Mouse (Mus musculus) frontal cortex, postnatal 10 days (tissue): Measurements from ENCODE around the gene 4930404H24Rik.

Experiments
- DNase-seq, 2 experiments: peaks; one replicate each; pipeline ENCODE4 v3.0.0; 2022; ENCODE audit warnings: low spot score in 2 of 2, mixed read lengths in 1 of 2

4930404H24Rik gene

DNA sequence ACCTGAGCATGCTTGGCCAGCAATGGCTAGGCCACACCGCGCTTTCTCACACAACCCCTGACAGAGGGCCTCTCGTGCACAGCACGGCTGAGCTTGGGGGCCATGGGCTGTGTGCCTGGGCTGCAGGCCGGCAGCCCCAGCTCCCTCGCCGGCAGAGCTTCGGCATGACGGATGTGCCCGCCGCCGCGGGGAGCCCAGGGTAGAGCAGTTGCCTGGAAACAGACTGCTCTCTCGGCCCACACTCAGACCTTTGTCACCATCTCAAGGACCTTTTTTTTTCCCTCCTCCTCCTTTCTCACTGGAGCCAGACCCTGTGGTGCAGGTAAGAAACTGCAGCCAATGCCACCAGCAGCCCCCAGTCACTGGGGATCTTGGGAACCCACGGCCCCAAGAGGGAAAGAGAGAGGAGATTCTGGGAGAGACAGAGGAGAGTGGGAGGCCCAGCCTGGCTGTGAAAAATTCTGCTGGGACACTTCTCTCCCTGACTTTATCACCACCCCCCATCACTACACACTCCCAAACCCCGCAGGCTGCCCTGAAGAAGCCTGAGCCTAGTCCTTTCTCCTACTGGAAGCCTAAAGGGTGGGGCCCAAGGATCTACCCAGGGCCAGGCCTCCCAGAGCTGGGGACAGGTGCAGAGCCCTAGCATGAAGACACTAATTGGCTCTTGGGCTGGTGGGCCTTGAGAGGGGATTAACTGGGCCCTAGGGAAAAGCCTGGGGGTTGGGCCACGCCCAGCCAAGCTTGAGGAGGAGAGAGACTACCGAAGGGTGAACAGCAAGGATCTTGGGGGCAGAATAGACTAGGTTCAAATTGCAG lies 16.8 kb downstream of the 4930404H24Rik start:
- no peak for DNase-seq

DNA sequence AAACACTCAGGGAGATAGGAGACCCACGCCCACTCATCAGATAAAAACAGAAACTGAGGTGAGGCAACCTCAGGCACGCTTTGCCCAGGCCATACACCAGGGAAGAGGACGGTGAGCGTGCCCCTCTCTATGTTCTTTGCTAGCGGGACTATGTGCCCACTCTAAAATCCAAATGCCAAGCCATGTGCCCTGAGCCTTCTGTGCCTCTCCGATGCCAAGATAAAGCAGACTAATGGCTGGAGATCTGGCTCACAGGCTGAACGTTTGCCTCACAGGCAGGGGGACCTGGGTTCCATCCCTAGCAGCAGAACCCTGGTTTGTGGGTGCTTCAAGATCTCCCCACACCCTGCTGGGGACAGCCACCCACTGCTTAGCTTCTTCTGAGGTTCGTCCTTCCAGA lies 17.5 kb downstream of the 4930404H24Rik start:
- DNase-seq, result no peak

DNA sequence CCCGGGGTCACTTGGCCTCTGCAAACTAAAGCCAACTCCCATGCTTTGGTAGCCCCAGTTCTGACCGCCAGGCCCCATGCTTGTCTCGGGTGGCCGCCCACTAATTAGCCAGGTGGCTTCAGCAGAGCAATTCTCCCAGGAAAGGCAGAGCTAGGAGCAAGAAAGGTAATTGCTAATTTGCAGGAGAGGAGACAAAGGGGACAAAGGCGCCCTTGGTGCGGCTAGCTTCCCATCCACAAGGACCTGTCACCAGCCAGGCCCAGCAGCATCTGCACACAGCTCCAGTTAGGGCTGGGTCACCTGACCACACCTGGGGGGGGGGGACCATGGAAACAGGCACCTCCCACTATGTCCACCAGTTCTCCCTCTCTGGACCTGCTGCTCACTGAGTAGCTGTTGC lies 19.0 kb downstream of the 4930404H24Rik start:
- DNase-seq, result no peak

DNA sequence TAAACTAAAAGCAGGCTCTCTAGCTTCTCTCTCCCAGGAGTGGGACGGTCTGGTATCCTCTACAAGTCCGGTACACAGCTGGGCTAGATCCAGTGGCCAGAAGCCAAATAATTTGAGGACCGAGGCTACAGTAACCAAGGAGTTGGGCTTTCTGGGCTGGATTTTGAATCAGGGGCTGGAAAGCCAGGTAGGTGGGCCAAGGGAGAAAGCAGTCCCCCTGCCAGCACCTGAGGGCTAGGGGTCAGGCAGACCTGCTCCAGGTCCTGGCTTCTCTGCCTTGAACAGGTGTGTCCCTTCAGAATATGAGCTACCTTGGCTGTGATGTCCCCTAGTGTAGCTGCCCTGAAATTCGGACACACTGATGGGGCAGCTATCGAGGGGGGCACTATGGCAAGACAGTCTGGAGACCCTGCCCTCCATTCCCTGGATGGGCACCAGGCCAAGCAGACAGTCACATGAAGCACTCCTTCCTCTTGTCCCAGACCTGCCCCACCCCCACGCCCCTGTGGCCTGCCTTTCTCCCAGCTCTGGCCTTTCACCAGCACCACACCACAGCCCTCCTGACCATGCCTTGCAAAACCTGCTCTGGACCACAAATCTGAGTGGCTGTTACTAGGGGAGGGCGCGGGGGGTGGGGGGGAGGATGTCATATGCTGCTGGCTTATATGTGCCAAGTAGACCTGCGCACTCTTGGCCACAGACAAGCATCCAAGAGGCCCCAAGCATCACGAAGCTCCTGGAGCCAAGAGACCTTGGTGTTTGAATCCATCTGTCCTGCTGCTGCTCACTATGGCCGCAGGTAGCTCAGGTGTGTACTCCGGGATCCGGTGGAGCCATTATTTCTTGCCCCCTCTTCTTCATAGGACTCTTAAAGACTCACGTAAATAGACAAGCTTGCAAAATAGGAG lies 20.1 kb downstream of the 4930404H24Rik start:
- DNase-seq, result no peak

DNA sequence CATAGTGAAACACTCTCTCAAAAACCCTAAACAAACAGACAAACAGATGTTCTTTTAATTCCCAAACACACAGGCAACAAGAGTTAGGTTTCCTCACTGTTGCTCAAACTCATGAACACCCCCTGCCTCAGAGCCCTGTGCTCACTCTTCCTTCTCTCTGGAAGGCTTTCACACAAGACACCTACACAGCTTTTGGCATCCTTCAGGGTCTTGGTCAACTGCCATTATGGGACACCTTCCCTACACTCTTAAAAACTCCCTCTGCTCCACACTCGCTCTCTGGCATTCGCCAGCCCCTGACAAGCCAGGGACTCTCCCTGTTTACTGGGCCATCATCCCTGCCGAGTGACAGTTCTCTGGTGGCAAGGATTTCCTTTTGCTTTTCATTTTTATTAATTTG lies 21.4 kb downstream of the 4930404H24Rik start:
- DNase-seq, result no peak

- DNase-seq, result no peak
Observed at GRCm38 (mm10) chr2:153514497-153515380, 22.1 kb downstream of the 4930404H24Rik start.

GRCm38 (mm10) chr2:153515582-153515981 lies 23.0 kb downstream of the 4930404H24Rik start:
- DNase-seq, result no peak

GRCm38 (mm10) chr2:153516961-153517360 lies 24.4 kb downstream of the 4930404H24Rik start:
- no peak for DNase-seq

GRCm38 (mm10) chr2:153520057-153520456 lies 27.5 kb downstream of the 4930404H24Rik start:
- no peak for DNase-seq

DNA sequence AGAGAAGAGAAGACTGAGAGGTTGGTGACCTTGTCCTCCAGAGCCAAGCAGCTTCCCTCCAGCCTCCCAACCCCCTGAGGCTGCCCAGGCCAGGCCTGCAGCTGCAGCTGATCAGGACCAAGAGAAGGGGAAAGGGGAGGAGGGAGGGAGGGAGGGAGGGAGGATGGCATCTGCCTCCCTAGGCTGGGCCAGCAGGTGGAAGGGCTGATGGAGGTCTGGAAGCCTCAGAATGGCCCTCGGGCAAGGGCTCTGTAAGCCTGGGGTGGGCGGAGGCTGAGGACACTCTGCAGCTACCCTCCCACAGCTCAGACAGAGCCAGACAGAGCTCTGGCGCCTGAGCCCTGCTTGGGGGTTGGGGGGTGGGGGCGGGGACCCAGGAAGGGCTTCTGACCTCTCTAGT lies 29.7 kb downstream of the 4930404H24Rik start:
- no peak for DNase-seq

GRCm38 (mm10) chr2:153523143-153523542 lies 30.6 kb downstream of the 4930404H24Rik start:
- DNase-seq, result no peak

- DNase-seq, result no peak
Observed at GRCm38 (mm10) chr2:153523656-153524055, 31.1 kb downstream of the 4930404H24Rik start.

DNA sequence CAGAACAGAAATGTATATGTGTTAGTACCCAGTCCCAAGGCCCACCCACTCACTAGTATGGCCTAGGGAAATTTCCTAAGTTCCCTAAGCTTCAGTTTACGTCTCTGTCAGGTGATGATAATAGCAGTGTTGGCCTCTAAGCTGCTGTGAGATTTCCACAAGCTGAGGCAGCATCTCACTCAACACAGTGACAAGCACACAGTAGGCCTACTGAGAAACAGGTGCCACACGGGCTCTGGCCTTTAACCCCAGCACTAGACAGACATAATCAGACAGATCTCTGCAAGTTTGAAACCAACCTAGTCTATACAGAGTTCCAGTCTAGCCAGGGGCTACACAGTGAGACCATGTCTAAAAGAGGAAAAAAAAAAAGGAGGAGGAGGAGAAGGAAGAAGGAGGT lies 32.1 kb downstream of the 4930404H24Rik start:
- DNase-seq, result no peak

DNA sequence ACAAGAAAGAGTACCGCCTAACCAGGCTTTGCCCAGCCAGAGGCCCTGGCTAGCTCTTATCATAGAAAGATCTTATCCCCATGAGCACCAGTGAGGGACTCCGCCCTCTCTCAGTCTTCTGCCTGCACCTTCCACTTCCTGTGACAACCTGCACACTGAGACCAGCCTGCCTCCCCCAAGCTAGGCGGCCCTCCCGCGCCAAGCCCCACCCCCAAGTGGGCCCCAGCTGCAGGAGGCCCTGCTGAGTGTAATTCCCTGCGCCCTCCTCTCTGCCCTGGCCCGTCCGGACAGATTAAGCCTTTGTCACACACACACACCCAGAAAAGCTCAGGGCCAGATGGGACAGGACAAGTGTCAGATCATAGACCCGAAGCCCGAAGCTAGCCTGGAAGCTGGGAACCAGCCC lies 33.3 kb downstream of the 4930404H24Rik start:
- no peak for DNase-seq

DNA sequence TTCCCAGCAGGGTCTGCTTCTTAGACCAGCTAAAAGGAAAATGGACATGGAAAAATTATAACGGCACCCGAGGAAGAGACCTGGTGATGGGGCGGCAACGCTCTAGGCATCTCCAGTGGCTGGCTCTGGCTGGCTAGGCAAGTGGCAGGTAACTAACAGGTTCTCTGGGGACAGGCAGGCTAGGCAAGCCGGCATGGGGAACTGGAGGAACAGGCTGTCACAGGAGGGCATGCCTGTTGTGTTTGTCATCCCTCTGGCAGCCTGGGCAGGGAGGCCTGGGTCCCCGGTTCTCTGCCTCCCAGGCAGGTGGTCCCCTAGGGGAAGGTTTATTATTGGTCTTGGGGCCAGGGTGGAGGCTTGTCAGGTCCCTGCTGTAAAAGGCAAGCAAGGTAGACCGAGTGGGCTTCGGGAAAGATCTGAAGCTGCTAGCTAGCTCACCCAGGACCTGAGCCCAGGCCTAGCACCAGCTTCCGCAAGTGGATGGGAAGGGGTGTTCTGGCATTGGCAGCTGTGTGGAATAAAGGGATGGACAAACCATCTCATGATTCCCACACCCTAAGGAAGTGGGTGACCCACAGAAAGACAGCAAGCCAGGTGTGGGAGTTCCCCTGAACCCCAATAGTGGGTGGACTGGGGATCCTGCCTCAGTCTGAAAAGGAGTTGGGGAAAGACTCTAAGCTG lies 34.4 kb downstream of the 4930404H24Rik start:
- DNase-seq, result no peak

DNA sequence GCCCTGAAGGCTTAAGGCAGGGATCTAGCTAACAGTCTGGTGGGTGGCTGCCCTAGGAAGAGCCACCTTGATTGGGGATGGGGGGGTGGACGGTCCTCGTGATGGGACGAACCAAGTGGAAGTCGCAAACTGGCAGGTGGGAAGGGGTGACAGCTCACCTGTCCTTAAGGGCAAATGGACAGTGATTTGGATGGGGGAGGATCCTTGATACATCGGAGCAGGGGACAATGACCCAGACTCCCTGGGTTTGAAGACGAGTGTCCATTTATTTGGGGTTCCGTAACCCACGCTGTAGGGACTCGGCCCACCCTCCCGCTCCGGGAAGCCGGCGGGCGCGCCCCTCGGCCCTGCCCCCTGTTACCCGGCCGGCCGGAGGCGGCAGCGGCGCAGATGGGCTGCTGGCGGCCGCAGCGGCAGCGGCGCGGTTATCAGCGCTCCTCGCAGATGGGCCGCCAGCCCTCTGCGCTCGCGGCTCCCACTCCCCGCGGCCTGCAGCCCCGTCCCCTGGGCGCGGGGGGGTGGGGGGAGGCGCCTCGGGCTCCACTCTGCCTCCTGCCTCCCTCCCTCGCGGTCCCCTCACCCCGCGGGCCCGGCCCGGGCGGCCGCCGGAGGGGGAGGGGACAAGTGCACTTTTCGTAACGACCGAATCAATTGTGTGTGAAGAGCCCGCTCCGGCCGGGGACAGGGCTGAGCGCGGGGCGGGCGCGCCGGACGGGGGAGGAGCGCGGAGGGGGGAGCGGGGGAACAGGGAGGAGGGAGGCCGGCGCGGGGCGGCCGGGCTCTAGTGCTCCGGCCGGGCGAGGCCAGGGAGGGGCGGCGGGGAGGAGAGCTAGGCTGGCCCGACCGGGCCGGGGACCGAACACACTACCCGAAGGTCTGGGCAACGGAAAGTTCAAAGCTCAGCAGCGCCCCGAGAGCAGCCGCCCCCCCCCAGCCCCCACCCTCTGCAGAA lies 35.3 kb downstream of the 4930404H24Rik start:
- DNase-seq, result peak in 1 of 2 experiments; percentile 48

DNA sequence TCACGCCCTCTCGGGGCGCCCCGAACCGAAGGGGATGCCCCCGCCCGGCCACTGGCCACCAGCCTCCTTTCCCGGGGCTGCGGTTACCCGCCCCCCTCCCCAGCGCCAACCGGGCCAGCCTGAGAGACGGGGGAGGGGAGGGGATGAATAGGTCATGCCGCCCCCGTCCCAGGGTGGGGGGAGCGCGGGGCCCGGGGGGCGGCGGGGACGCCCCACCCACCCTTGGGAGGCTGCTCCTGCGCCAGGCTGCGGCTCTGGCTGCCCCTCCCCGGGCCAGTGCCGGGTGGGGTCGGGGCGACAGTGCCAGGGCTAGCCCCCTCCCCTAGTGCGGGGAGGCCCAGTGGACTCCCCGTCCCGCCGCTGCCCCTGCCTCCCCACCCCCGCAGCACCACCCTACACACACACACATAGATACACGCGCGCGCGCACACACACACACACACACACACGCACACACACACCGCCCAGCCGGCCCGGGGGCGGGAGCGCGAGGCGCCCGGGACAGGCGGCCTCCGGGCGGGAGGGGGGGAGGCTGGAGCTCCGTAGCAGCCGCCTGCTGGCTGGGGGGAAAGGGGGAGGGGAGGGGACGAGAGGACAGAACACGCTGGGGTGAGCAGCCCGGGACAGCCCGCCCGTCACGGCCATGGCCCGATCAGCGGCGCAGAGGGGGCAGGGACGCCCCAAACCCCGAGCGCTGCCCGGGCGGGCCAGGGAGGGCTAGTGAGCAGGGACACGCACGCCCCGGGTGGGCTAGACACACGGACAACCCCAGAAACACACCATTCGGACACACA lies 36.2 kb downstream of the 4930404H24Rik start:
- peak in 1 of 2 experiments; percentile 50 for DNase-seq

DNA sequence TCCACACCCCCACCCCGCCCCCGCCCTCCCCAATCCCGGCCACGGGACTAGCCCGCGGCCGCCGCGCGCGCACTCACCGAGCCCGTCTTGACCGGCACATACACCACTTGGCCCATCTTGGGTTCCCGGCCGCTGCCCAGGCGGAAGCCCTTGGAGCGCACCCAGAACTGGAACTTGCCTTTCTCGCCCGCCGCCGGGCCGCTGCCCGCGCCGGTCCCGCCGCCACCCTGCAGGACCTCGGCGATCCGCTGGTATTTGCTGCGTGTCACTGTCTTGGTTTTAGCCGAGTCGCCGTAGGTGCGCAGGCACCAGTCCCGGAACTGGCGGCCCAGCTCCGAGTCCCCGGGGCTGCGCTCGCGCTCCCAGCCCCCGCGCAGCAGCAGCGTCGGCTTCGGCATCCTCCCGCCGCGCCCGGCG lies 36.8 kb downstream of the 4930404H24Rik start:
- DNase-seq, result peak in 1 of 2 experiments; percentile 45
